Mouse (Mus musculus): ENCODE measurements around the gene Tpcn2. TPM values are rescaled to one million over a fixed set of nuclear protein-coding genes. Genes with fewer than 3 reads are reported as not detected.
A peak's percentile ranks its signal among the peaks of the same experiment; 100 is the strongest.

Gene Tpcn2
- polyA plus RNA-seq, 1 experiment from 2014 or later, result 18.6 TPM

DNA sequence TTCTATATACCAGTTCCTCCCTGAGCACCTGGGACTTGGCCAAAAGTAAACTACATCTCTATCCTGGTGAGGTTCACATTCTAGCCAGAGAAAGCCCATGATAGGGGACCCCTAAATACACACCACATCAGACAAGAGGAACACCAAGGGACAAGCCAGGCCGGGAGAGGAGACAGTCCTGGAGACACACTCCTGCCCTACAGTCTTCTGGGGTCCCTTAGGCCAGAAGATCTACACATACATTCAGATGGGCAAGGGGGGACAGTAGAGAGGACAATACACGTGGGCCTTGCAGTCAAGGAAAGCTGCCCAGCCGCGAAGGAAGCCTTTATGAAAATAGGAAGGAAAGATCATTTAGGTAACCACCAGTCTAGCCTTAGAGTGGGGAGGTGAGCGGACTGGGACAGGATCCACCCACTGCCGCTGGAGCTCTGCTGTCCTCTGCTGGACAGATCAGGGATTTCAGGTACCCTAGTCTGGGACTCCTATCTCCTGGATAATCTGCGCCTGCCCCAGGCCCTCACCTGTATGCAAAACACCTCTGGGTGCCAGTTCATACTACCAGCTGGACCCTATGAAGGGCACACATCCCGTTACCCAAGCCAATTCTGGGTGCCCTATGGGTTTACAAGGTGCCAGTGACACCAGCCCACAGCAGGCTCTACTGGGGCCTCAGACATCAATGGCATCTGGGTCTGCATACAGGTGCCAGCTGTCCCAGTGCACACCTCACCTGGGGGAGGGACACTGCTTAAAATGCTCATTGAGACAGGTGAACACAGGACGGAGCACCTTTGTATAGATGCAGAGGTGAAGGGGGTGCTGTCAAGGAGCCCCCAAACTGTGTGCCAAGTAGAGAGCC, 40.7 kb downstream of the Tpcn2 start:
- peak; percentile 98 for TF ChIP-seq CTCF (IDR thresholded peaks at IDR 0.05)
- peak; percentile 17 for ATAC-seq
- ChIA-PET POLR2A (interaction anchor here (0.5 to 1.8 kb wide), 5 partner anchors 79 to 315 kb away, joined by 3 to 11 read pairs (median 5); no protein-coding TSS in a partner anchor), CTCF (interaction anchor here (0.8 to 2.9 kb wide), 8 partner anchors 9 to 313 kb away, joined by 3 to 24 read pairs (median 4); no protein-coding TSS in a partner anchor)
- in situ Hi-C loops (cut with MboI; ENCODE audit: low pct_unique_long_range_greater_than_20kb), result loop anchor here (5.0 to 10.0 kb wide), 3 partner anchors 131 to 448 kb away; partner anchors contain the start of gene Ccnd1
- no peak for DNase-seq (ENCODE audit: low read depth, low spot score)
- no peaks in the 10 kb centered on the region for H3K27me3 ChIP-seq

GRCm38 (mm10) chr7:145242028-145242427, 41.8 kb downstream of the Tpcn2 start:
- in situ Hi-C loops (cut with MboI; ENCODE audit: low pct_unique_long_range_greater_than_20kb), result loop anchor here (5.0 to 10.0 kb wide), 3 partner anchors 130 to 447 kb away; partner anchors contain the start of gene Ccnd1
- DNase-seq (ENCODE audit: low read depth, low spot score) (peak; percentile 80), ATAC-seq (peak; percentile 58)
- ChIA-PET POLR2A (interaction anchor here (0.6 to 1.8 kb wide), 6 partner anchors 11 to 314 kb away, joined by 3 to 11 read pairs (median 4); no protein-coding TSS in a partner anchor), CTCF (interaction anchor here (0.8 to 2.9 kb wide), 5 partner anchors 9 to 312 kb away, joined by 3 to 24 read pairs (median 4); no protein-coding TSS in a partner anchor)
- H3K27me3 ChIP-seq, result no peaks in the 10 kb centered on the region
- no peak for TF ChIP-seq CTCF (IDR thresholded peaks at IDR 0.05)

- no peak for TF ChIP-seq CTCF (IDR thresholded peaks at IDR 0.05)
- no peaks in the 10 kb centered on the region for H3K27me3 ChIP-seq
- CTCF ChIA-PET, result no interaction called here
- POLR2A ChIA-PET, result interaction anchor here (0.5 to 0.9 kb wide), 2 partner anchors 43 to 305 kb away, joined by 3 read pairs; partner anchors contain the start of gene Tpcn2
- in situ Hi-C loops (cut with MboI; ENCODE audit: low pct_unique_long_range_greater_than_20kb), result loop anchor here (5.0 to 10.0 kb wide), 3 partner anchors 129 to 446 kb away; partner anchors contain the start of gene Ccnd1
- ATAC-seq, result no peak
- DNase-seq (ENCODE audit: low read depth, low spot score), result no peak
Measured at GRCm38 (mm10) chr7:145240929-145241328, 42.9 kb downstream of the Tpcn2 start.

DNA sequence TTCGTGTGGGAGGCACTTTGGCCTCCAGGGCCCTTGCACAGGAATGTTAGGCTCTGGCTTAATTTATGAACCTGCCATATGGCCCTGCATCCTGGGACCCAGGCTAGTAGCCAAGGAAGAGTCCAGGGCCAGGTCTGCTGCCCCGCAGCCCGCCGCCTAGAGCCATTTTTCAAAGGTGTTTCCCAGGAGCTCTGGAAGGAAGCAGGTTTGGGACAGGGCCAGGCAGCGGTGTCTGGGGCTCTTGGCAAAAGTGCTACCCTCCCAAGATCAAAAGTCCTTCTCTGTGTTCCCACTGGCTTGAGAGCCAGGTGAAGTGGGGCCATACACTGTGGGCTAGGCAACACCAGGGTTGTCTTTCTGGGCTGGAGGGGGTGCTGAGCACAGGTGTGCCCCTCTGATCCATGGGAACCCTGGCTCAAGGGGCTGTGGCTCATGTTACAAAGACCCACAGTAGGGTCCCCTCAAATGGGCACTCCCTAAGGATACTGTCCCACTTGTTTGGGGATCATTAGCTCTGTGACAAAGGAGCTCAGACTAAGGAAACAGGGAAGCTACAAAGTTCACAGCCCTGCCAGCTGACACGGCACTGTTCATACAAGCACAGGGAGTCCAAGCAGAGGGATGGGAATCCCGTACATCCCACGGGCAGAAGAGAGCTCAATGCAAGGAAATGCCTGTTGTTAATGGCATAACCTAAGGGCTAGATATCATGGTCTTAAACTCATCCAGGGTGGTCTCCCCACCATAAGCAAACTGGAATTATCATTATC, 43.9 kb downstream of the Tpcn2 start:
- ATAC-seq, result no peak
- TF ChIP-seq CTCF (IDR thresholded peaks at IDR 0.05), result no peak
- POLR2A ChIA-PET, result interaction anchor here (0.5 to 0.9 kb wide), 2 partner anchors 44 to 304 kb away, joined by 3 read pairs; partner anchors contain the start of gene Tpcn2
- CTCF ChIA-PET, result no interaction called here
- H3K27me3 ChIP-seq, result no peaks in the 10 kb centered on the region
- DNase-seq (ENCODE audit: low read depth, low spot score), result no peak
- in situ Hi-C loops (cut with MboI; ENCODE audit: low pct_unique_long_range_greater_than_20kb), result loop anchor here (5.0 to 10.0 kb wide), 3 partner anchors 128 to 445 kb away; partner anchors contain the start of gene Ccnd1

DNA sequence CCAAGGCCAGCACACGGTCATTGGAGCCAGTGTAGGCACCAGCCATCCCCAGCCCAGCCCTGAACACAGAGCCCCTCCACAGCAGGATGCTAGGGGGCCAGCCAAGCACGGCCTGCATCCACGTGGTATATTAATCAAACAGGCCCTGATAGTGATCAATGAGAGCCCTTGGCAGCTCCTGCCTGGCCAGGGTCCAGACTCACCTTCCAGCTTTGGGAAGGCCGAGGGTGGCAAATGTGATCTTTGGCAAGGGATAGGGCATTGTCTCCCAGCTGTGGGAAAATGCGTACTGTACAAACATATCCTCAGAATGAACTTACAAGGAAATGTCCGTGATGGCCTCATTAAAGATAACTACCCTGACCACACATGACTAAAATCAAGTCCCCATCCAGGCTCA, 44.7 kb downstream of the Tpcn2 start:
- TF ChIP-seq CTCF (IDR thresholded peaks at IDR 0.05), result no peak
- no peaks in the 10 kb centered on the region for H3K27me3 ChIP-seq
- in situ Hi-C loops (cut with MboI; ENCODE audit: low pct_unique_long_range_greater_than_20kb), result no loop called here
- POLR2A ChIA-PET, result no interaction called here
- CTCF ChIA-PET, result no interaction called here
- ATAC-seq, result no peak
- DNase-seq (ENCODE audit: low read depth, low spot score), result no peak

DNA sequence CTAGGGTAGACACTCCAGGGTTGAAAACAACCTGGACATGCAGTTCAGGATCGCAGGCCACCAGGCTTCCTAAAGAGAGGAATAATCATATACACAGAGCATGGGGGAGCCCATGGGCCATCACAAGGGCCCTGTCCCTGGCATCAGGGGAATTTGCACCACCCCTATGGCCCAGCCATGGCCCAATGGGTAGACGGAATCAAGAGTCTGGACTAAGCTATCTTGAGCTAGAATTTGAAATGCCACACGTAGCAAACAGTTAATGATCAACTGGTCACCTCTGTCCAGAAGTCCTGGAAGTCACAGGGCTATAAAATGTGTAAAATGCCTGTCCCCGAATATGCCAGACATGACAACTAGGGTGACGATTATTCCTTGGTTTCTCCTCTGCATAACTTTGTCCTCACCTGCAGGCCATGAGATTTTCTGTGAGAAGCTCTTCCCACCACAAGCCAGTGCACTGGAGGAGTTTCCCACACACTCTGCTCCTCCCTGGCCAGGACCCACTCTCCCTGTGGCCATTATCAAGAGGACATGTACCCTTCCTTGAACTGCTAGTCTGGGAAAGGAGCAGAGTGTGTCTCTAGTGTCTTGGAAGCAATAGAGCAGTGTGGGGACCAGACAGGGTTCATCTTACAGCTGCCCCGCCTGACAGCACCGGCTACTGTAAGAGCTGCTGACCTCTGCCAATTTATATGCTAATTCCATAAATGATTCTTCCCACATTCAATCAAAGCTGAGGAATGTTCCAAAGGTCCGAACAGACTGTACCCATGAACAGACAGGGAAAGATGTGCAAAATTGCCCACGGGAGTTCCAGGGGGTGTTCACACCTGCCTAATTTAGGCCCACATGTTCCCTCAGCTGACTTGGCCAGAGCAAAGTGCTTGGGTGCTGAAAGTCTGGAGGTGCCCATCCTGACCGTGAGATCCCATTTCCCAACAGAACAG, 48.7 kb downstream of the Tpcn2 start:
- DNase-seq (ENCODE audit: low read depth, low spot score) (no peak), ATAC-seq (no peak)
- in situ Hi-C loops (cut with MboI; ENCODE audit: low pct_unique_long_range_greater_than_20kb), result no loop called here
- no peaks in the 10 kb centered on the region for H3K27me3 ChIP-seq
- no peak for TF ChIP-seq CTCF (IDR thresholded peaks at IDR 0.05)
- ChIA-PET CTCF (interaction anchor here (1.1 kb wide), 1 partner anchor 9 kb away, joined by 3 read pairs; no protein-coding TSS in a partner anchor), POLR2A (no interaction called here)

- in situ Hi-C loops (cut with MboI; ENCODE audit: low pct_unique_long_range_greater_than_20kb), result no loop called here
- H3K27me3 ChIP-seq, result no peaks in the 10 kb centered on the region
- POLR2A ChIA-PET, result interaction anchor here (0.9 to 1.3 kb wide), 4 partner anchors 10 to 16 kb away, joined by 3 to 4 read pairs (median 3); no protein-coding TSS in a partner anchor
- DNase-seq (ENCODE audit: low read depth, low spot score) (no peak), ATAC-seq (no peak)
- TF ChIP-seq CTCF (IDR thresholded peaks at IDR 0.05), result no peak
- CTCF ChIA-PET, result interaction anchor here (1.0 kb wide), 1 partner anchor 11 kb away, joined by 3 read pairs; no protein-coding TSS in a partner anchor
Measured at GRCm38 (mm10) chr7:145231659-145232058, 52.2 kb downstream of the Tpcn2 start.

DNA sequence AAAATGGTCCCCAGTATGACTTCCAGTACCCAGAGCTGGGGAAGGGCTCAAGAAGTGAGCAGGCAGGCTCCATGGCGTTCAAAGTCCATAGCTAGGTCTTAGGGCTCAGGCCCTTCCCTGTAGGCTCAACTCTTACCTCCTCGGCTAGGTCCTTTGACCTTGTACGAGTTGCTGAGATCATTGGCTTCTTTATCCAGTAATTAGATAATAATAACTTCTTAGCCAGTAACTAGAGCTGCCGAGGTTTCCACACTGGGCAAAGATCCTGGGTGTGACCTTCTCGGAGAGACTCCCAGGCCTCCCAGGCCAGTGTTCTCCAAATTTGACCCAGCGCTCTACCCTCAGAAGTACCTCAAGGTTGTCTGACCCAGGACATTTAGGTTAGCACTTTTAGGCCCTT, 57.2 kb downstream of the Tpcn2 start:
- in situ Hi-C loops (cut with MboI; ENCODE audit: low pct_unique_long_range_greater_than_20kb), result no loop called here
- CTCF ChIA-PET, result interaction anchor here (0.9 kb wide), 1 partner anchor 9 kb away, joined by 3 read pairs; no protein-coding TSS in a partner anchor
- POLR2A ChIA-PET, result no interaction called here
- no peaks in the 10 kb centered on the region for H3K27me3 ChIP-seq
- DNase-seq (ENCODE audit: low read depth, low spot score) (no peak), ATAC-seq (no peak)
- no peak for TF ChIP-seq CTCF (IDR thresholded peaks at IDR 0.05)

DNA sequence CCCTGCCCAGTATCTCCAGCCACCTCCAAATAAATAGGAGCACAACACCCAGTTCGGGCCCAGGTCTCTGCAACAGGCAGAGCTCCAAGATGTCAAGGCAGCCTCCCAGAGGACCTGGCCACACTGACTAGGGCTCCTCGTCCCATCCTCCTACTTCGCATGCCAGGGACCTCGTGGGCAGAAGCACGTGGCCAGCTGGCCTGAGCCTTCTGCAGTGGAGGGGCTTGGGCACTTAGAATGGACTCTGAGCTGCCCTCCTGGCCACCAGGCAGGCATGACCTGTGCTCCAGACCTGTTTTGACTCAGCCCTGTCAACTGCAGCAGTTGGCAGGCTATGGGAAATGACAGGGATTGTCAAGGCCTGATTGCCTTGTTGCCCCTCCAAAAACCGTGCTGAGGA, 58.2 kb downstream of the Tpcn2 start:
- no peaks in the 10 kb centered on the region for H3K27me3 ChIP-seq
- ATAC-seq, result no peak
- POLR2A ChIA-PET, result no interaction called here
- no peak for TF ChIP-seq CTCF (IDR thresholded peaks at IDR 0.05)
- in situ Hi-C loops (cut with MboI; ENCODE audit: low pct_unique_long_range_greater_than_20kb), result no loop called here
- CTCF ChIA-PET, result interaction anchor here (0.9 kb wide), 1 partner anchor 10 kb away, joined by 3 read pairs; no protein-coding TSS in a partner anchor
- DNase-seq (ENCODE audit: low read depth, low spot score), result no peak
